Mouse (Mus musculus): ENCODE data around the gene Smim15. TPM values are rescaled to one million over a fixed set of nuclear protein-coding genes. Genes with fewer than 3 reads are reported as not detected.

Smim15 gene
- polyA plus RNA-seq, 1 experiment from 2014 or later, result 28.7 TPM

- WGBS, result 71% methylated on average over 11 of the region's 11 CpGs
- Histone ChIP-seq H3K4me3 (no peak overlapping the region), H3K4me1 (replicated peaks) (no peaks in the 10 kb centered on the region), H3K27ac (no peak overlapping the region), H3K9ac (no peak overlapping the region), H3K27me3 (no peaks in the 10 kb centered on the region), H3K36me3 (no peaks in the 10 kb centered on the region), H3K4me2 (no peak overlapping the region), H3K9me3 (replicated peaks) (no peaks in the 10 kb centered on the region)
- no peak for ATAC-seq (replicated peaks; ENCODE audit: insufficient number of reproducible peaks, insufficient read depth, low FRiP score, low read depth)
Observed at GRCm38 (mm10) chr13:108063374-108064134, 19.3 kb downstream of the Smim15 start.

- WGBS, result 81% methylated on average over 6 of the region's 6 CpGs
- Histone ChIP-seq H3K27me3 (no peaks in the 10 kb centered on the region), H3K9me3 (replicated peaks) (no peaks in the 10 kb centered on the region), H3K9ac (no peak overlapping the region), H3K4me2 (no peak overlapping the region), H3K27ac (no peak overlapping the region), H3K4me1 (replicated peaks) (no peaks in the 10 kb centered on the region), H3K4me3 (no peak overlapping the region), H3K36me3 (no peaks in the 10 kb centered on the region)
- no peak for ATAC-seq (replicated peaks; ENCODE audit: insufficient number of reproducible peaks, insufficient read depth, low FRiP score, low read depth)
Observed at GRCm38 (mm10) chr13:108064331-108064730, 20.1 kb downstream of the Smim15 start.

- Histone ChIP-seq H3K4me1 (replicated peaks) (no peaks in the 10 kb centered on the region), H3K4me2 (no peak overlapping the region), H3K27me3 (no peaks in the 10 kb centered on the region), H3K36me3 (no peaks in the 10 kb centered on the region), H3K9me3 (replicated peaks) (no peaks in the 10 kb centered on the region), H3K27ac (no peak overlapping the region), H3K4me3 (no peak overlapping the region), H3K9ac (no peak overlapping the region)
- WGBS, result 72% methylated on average over 2 of the region's 2 CpGs
- no peak for ATAC-seq (replicated peaks; ENCODE audit: insufficient number of reproducible peaks, insufficient read depth, low FRiP score, low read depth)
Observed at GRCm38 (mm10) chr13:108066021-108066420, 21.8 kb downstream of the Smim15 start.

- ATAC-seq (replicated peaks; ENCODE audit: insufficient number of reproducible peaks, insufficient read depth, low FRiP score, low read depth), result no peak
- WGBS, result 57% methylated on average over 4 of the region's 4 CpGs
Observed at GRCm38 (mm10) chr13:108069151-108069550, 24.9 kb downstream of the Smim15 start.

GRCm38 (mm10) chr13:108070171-108070570, 25.9 kb downstream of the Smim15 start:
- 94% methylated on average over 10 of the region's 10 CpGs for WGBS
- no peaks in the 10 kb centered on the region for H3K4me1 ChIP-seq (replicated peaks)
- H3K27me3 ChIP-seq, result no peaks in the 10 kb centered on the region
- no peak overlapping the region for H3K4me2 ChIP-seq
- no peak overlapping the region for H3K27ac ChIP-seq
- H3K36me3 ChIP-seq, result no peaks in the 10 kb centered on the region
- H3K4me3 ChIP-seq, result no peak overlapping the region
- no peaks in the 10 kb centered on the region for H3K9me3 ChIP-seq (replicated peaks)
- no peak for ATAC-seq (replicated peaks; ENCODE audit: insufficient number of reproducible peaks, insufficient read depth, low FRiP score, low read depth)
- H3K9ac ChIP-seq, result no peak overlapping the region

More at GRCm38 (mm10) chr13:108069151-108069550, 24.9 kb downstream of the Smim15 start:
- Histone ChIP-seq H3K4me3 (no peak overlapping the region), H3K27me3 (no peaks in the 10 kb centered on the region), H3K9me3 (replicated peaks) (no peaks in the 10 kb centered on the region), H3K36me3 (no peaks in the 10 kb centered on the region), H3K4me1 (replicated peaks) (no peaks in the 10 kb centered on the region), H3K27ac (no peak overlapping the region), H3K9ac (no peak overlapping the region), H3K4me2 (no peak overlapping the region)

- H3K9me3 ChIP-seq (replicated peaks), result no peaks in the 10 kb centered on the region
- 75% methylated on average over 6 of the region's 6 CpGs for WGBS
- no peaks in the 10 kb centered on the region for H3K4me1 ChIP-seq (replicated peaks)
- no peak overlapping the region for H3K4me2 ChIP-seq
- ATAC-seq (replicated peaks; ENCODE audit: insufficient number of reproducible peaks, insufficient read depth, low FRiP score, low read depth), result no peak
- H3K4me3 ChIP-seq, result no peak overlapping the region
- H3K27ac ChIP-seq, result no peak overlapping the region
- no peak overlapping the region for H3K9ac ChIP-seq
- H3K27me3 ChIP-seq, result no peaks in the 10 kb centered on the region
- no peaks in the 10 kb centered on the region for H3K36me3 ChIP-seq
Observed at GRCm38 (mm10) chr13:108077476-108077875, 33.2 kb downstream of the Smim15 start.

GRCm38 (mm10) chr13:108077901-108078300, 33.7 kb downstream of the Smim15 start:
- 82% methylated on average over 4 of the region's 4 CpGs for WGBS
- H3K27ac ChIP-seq, result no peak overlapping the region
- ATAC-seq (replicated peaks; ENCODE audit: insufficient number of reproducible peaks, insufficient read depth, low FRiP score, low read depth), result no peak

GRCm38 (mm10) chr13:108084086-108084485, 39.8 kb downstream of the Smim15 start:
- Histone ChIP-seq H3K27ac (no peak overlapping the region), H3K4me1 (replicated peaks) (no peaks in the 10 kb centered on the region), H3K9ac (no peak overlapping the region), H3K9me3 (replicated peaks) (no peaks in the 10 kb centered on the region), H3K27me3 (no peaks in the 10 kb centered on the region), H3K36me3 (no peaks in the 10 kb centered on the region), H3K4me2 (no peak overlapping the region), H3K4me3 (no peak overlapping the region)
- 87% methylated on average over 4 of the region's 4 CpGs for WGBS
- ATAC-seq (replicated peaks; ENCODE audit: insufficient number of reproducible peaks, insufficient read depth, low FRiP score, low read depth), result no peak

More at GRCm38 (mm10) chr13:108077901-108078300, 33.7 kb downstream of the Smim15 start:
- H3K9me3 ChIP-seq (replicated peaks), result no peaks in the 10 kb centered on the region
- no peaks in the 10 kb centered on the region for H3K27me3 ChIP-seq
- H3K4me3 ChIP-seq, result no peak overlapping the region
- H3K36me3 ChIP-seq, result no peaks in the 10 kb centered on the region
- H3K4me1 ChIP-seq (replicated peaks), result no peaks in the 10 kb centered on the region
- H3K9ac ChIP-seq, result no peak overlapping the region
- H3K4me2 ChIP-seq, result no peak overlapping the region

GRCm38 (mm10) chr13:108086036-108086435, 41.8 kb downstream of the Smim15 start:
- WGBS, result 85% methylated on average over 5 of the region's 5 CpGs
- H3K27ac ChIP-seq, result no peak overlapping the region
- H3K36me3 ChIP-seq, result no peaks in the 10 kb centered on the region
- no peak for ATAC-seq (replicated peaks; ENCODE audit: insufficient number of reproducible peaks, insufficient read depth, low FRiP score, low read depth)
- H3K4me3 ChIP-seq, result no peak overlapping the region
- no peak overlapping the region for H3K4me2 ChIP-seq
- H3K9ac ChIP-seq, result no peak overlapping the region
- no peaks in the 10 kb centered on the region for H3K27me3 ChIP-seq
- no peaks in the 10 kb centered on the region for H3K9me3 ChIP-seq (replicated peaks)
- no peaks in the 10 kb centered on the region for H3K4me1 ChIP-seq (replicated peaks)

GRCm38 (mm10) chr13:108086724-108087123, 42.5 kb downstream of the Smim15 start:
- H3K9me3 ChIP-seq (replicated peaks), result no peaks in the 10 kb centered on the region
- no peaks in the 10 kb centered on the region for H3K36me3 ChIP-seq
- no peak overlapping the region for H3K27ac ChIP-seq
- no peak overlapping the region for H3K4me2 ChIP-seq
- WGBS, result 73% methylated on average over 4 of the region's 4 CpGs
- H3K27me3 ChIP-seq, result no peaks in the 10 kb centered on the region
- H3K9ac ChIP-seq, result no peak overlapping the region
- H3K4me1 ChIP-seq (replicated peaks), result no peaks in the 10 kb centered on the region
- no peak for ATAC-seq (replicated peaks; ENCODE audit: insufficient number of reproducible peaks, insufficient read depth, low FRiP score, low read depth)
- no peak overlapping the region for H3K4me3 ChIP-seq

- no peaks in the 10 kb centered on the region for H3K27me3 ChIP-seq
- H3K27ac ChIP-seq, result no peak overlapping the region
- WGBS, result 89% methylated on average over 7 of the region's 7 CpGs
Observed at GRCm38 (mm10) chr13:108092290-108092689, 48.0 kb downstream of the Smim15 start.

GRCm38 (mm10) chr13:108094681-108095080, 50.4 kb downstream of the Smim15 start:
- H3K36me3 ChIP-seq, result no peaks in the 10 kb centered on the region
- no peaks in the 10 kb centered on the region for H3K27me3 ChIP-seq
- H3K9me3 ChIP-seq (replicated peaks), result no peaks in the 10 kb centered on the region
- 84% methylated on average over 5 of the region's 5 CpGs for WGBS
- no peak overlapping the region for H3K27ac ChIP-seq
- no peak overlapping the region for H3K4me3 ChIP-seq
- ATAC-seq (replicated peaks; ENCODE audit: insufficient number of reproducible peaks, insufficient read depth, low FRiP score, low read depth), result no peak
- H3K9ac ChIP-seq, result no peak overlapping the region
- H3K4me2 ChIP-seq, result no peak overlapping the region
- H3K4me1 ChIP-seq (replicated peaks), result peaks cover 9% of the 10 kb centered on the region

More at GRCm38 (mm10) chr13:108092290-108092689, 48.0 kb downstream of the Smim15 start:
- H3K9ac ChIP-seq, result no peak overlapping the region
- H3K9me3 ChIP-seq (replicated peaks), result no peaks in the 10 kb centered on the region
- no peak for ATAC-seq (replicated peaks; ENCODE audit: insufficient number of reproducible peaks, insufficient read depth, low FRiP score, low read depth)
- peaks cover 9% of the 10 kb centered on the region for H3K4me1 ChIP-seq (replicated peaks)
- H3K36me3 ChIP-seq, result no peaks in the 10 kb centered on the region
- H3K4me3 ChIP-seq, result no peak overlapping the region
- no peak overlapping the region for H3K4me2 ChIP-seq
